Mouse (Mus musculus) kidney, postnatal 0 days (tissue): ENCODE measurements around the gene Gm6588. TPM values are rescaled to one million over a fixed set of nuclear protein-coding genes. Genes with fewer than 3 reads are reported as not detected.
"Not testable (repeated sequence)": the region's sequence is repeated elsewhere in the genome, so short reads cannot be mapped to it uniquely, and the experiment has no call there.

Source experiments
- ATAC-seq: fragments of 200-750 bp; cut with Nextera tagmentation; replicated peaks from 2 replicates; pipeline ENCODE4 v1.8.0; 2017; ENCODE audit warnings: low read depth, moderate number of reproducible peaks, moderate TSS enrichment, moderate library complexity; ENCODE audit not compliant: low FRiP score
- DNase-seq: peaks from one replicate; pipeline ENCODE4 v3.0.0-alpha.2; 2016; ENCODE audit warnings: low spot score
- H3K27ac ChIP-seq: fragments of 300-500 bp; sonication (generic); 2 replicates; pipeline ENCODE4 v1.5.1; 2014; ENCODE audit warnings: mild to moderate bottlenecking
- H3K27me3 ChIP-seq: fragments of 300-500 bp; sonication (generic); 2 replicates; pipeline ENCODE4 v1.6.1; 2014; ENCODE audit warnings: low read length, mixed read lengths; ENCODE audit not compliant: insufficient read depth
- H3K36me3 ChIP-seq: fragments of 300-500 bp; sonication (generic); 2 replicates; pipeline ENCODE4 v1.6.1; 2014; ENCODE audit warnings: low read length, mixed read lengths; ENCODE audit not compliant: insufficient read depth
- H3K4me1 ChIP-seq: fragments of 300-500 bp; sonication (generic); replicated peaks from 2 replicates; pipeline ENCODE4 v1.6.1; 2014; ENCODE audit warnings: antibody characterized with exemption, low read length, mixed read lengths; ENCODE audit not compliant: insufficient read depth
- H3K4me2 ChIP-seq: fragments of 300-500 bp; sonication (generic); 2 replicates; pipeline ENCODE4 v1.6.1; 2014; ENCODE audit warnings: mild to moderate bottlenecking, low read length, moderate library complexity, mixed read lengths
- H3K4me3 ChIP-seq: fragments of 300-500 bp; sonication (generic); replicated peaks from 2 replicates; pipeline ENCODE4 v1.5.1; 2014; ENCODE audit warnings: low read depth, low read length
- H3K9ac ChIP-seq: fragments of 300-500 bp; sonication (generic); 2 replicates; pipeline ENCODE4 v1.6.1; 2014; ENCODE audit warnings: low read depth, low read length
- H3K9me3 ChIP-seq: fragments of 300-500 bp; sonication (generic); replicated peaks from 2 replicates; pipeline ENCODE4 v1.6.1; 2016; ENCODE audit warnings: low read length, inconsistent platforms, mixed read lengths
- CTCF ChIP-seq: IDR thresholded peaks from 2 replicates; pipeline ENCODE4 v1.5.1; 2016; ENCODE audit warnings: antibody characterized with exemption, low read depth, mild to moderate bottlenecking, moderate library complexity
- WGBS: fragments of 180-500 bp; shearing (Covaris S2); extraction: QIAGEN DNeasy Blood & Tissue Kit; methylation state at CpG from one replicate; pipeline ENCODE4 v1.1.7; 2014; 5-methylcytosine and 5-hydroxymethylcytosine counted together
- polyA plus RNA-seq: library from polyadenylated mRNA; unstranded; fragments of >200 nt; fragmentation: Nextera tagmentation; extraction: Ambion mirVana; gene quantifications from 2 replicates; pipeline ENCODE4 v1.2.1, GENCODE M21; 2015

Gm6588 gene
- not detected in 2 replicates for polyA plus RNA-seq

GRCm38 (mm10) chr5:112448747-112449440, at the start of gene Gm6588:
TSS of gene Gm6588 (plus strand) at chr5:112449426.
- no peaks in the 10 kb centered on the region for H3K4me1 ChIP-seq
- no peak within 1 kb of the TSS for H3K4me3 ChIP-seq
- 69% methylated on average over 17 of the region's 18 CpGs for WGBS
- no peaks in the 10 kb centered on the region for H3K27me3 ChIP-seq
- no peak for DNase-seq
- H3K9ac ChIP-seq: no peak within 1 kb of the TSS
- no peak for ATAC-seq
- H3K4me2 ChIP-seq: no peak within 1 kb of the TSS
- H3K9me3 ChIP-seq: no peaks in the 10 kb centered on the region
- H3K36me3 ChIP-seq: no peaks in the 10 kb centered on the region
- TF ChIP-seq CTCF: no peak
- no peak within 1 kb of the TSS for H3K27ac ChIP-seq

GRCm38 (mm10) chr5:112402437-112402836, 46.8 kb upstream of the Gm6588 start:
- 44% methylated on average over 3 of the region's 3 CpGs for WGBS
- H3K4me2 ChIP-seq: no peak overlapping the region
- no peaks in the 10 kb centered on the region for H3K4me1 ChIP-seq
- DNase-seq (no peak), ATAC-seq (no peak)
- no peak overlapping the region for H3K4me3 ChIP-seq
- no peak overlapping the region for H3K27ac ChIP-seq
- no peaks in the 10 kb centered on the region for H3K9me3 ChIP-seq
- H3K36me3 ChIP-seq: no peaks in the 10 kb centered on the region
- TF ChIP-seq CTCF: no peak
- H3K27me3 ChIP-seq: no peaks in the 10 kb centered on the region
- no peak overlapping the region for H3K9ac ChIP-seq

- no peak overlapping the region for H3K9ac ChIP-seq
- no peak for DNase-seq
Observed at GRCm38 (mm10) chr5:112406017-112406416, 43.2 kb upstream of the Gm6588 start.

GRCm38 (mm10) chr5:112409274-112409673, 40.0 kb upstream of the Gm6588 start:
- H3K27me3 ChIP-seq: no peaks in the 10 kb centered on the region

More at GRCm38 (mm10) chr5:112406017-112406416, 43.2 kb upstream of the Gm6588 start:
- no peak overlapping the region for H3K4me3 ChIP-seq
- H3K27ac ChIP-seq: no peak overlapping the region
- TF ChIP-seq CTCF: no peak
- WGBS: 67% methylated on average over 3 of the region's 3 CpGs
- H3K9me3 ChIP-seq: no peaks in the 10 kb centered on the region
- no peak for ATAC-seq
- H3K36me3 ChIP-seq: no peaks in the 10 kb centered on the region
- H3K4me1 ChIP-seq: no peaks in the 10 kb centered on the region
- H3K4me2 ChIP-seq: no peak overlapping the region
- no peaks in the 10 kb centered on the region for H3K27me3 ChIP-seq

GRCm38 (mm10) chr5:112411072-112411471, 38.2 kb upstream of the Gm6588 start:
- no peak for TF ChIP-seq CTCF
- H3K27me3 ChIP-seq: no peaks in the 10 kb centered on the region

More at GRCm38 (mm10) chr5:112409274-112409673, 40.0 kb upstream of the Gm6588 start:
- DNase-seq (no peak), ATAC-seq (no peak)
- Histone ChIP-seq H3K27ac (no peak overlapping the region), H3K4me3 (no peak overlapping the region), H3K4me2 (no peak overlapping the region), H3K9me3 (no peaks in the 10 kb centered on the region), H3K9ac (no peak overlapping the region), H3K4me1 (0 out of 2 replicates have a peak, but pooled peaks cover 6% of the 10 kb centered on the region), H3K36me3 (no peaks in the 10 kb centered on the region)
- 49% methylated on average over 5 of the region's 5 CpGs for WGBS
- TF ChIP-seq CTCF: no peak

GRCm38 (mm10) chr5:112411514-112412335, 37.5 kb upstream of the Gm6588 start:
- DNase-seq: peak; percentile 59
- WGBS: 10% methylated on average over 19 of the region's 19 CpGs
- Histone ChIP-seq H3K4me1 (0 out of 2 replicates have a peak, but pooled peaks cover 6% of the 10 kb centered on the region), H3K9me3 (no peaks in the 10 kb centered on the region), H3K27me3 (no peaks in the 10 kb centered on the region), H3K4me2 (peak overlapping the region; percentile 13; the same call in 1 of the 2 replicates), H3K36me3 (no peaks in the 10 kb centered on the region), H3K4me3 (no peak overlapping the region), H3K9ac (no peak overlapping the region), H3K27ac (no peak overlapping the region)
- ATAC-seq: 0 out of 2 replicates have a peak, but pooled peaks have one; percentile 27
- no peak for TF ChIP-seq CTCF

More at GRCm38 (mm10) chr5:112411072-112411471, 38.2 kb upstream of the Gm6588 start:
- H3K9ac ChIP-seq: no peak overlapping the region
- no peak overlapping the region for H3K27ac ChIP-seq
- H3K4me1 ChIP-seq: 0 out of 2 replicates have a peak, but pooled peaks cover 6% of the 10 kb centered on the region
- ATAC-seq (no peak), DNase-seq (no peak)
- H3K4me2 ChIP-seq: no peak overlapping the region
- H3K4me3 ChIP-seq: no peak overlapping the region
- H3K9me3 ChIP-seq: no peaks in the 10 kb centered on the region
- 47% methylated on average over 11 of the region's 11 CpGs for WGBS
- H3K36me3 ChIP-seq: no peaks in the 10 kb centered on the region

GRCm38 (mm10) chr5:112412781-112413180, 36.4 kb upstream of the Gm6588 start:
- H3K27me3 ChIP-seq, H3K36me3 ChIP-seq, H3K4me1 ChIP-seq, H3K9me3 ChIP-seq, ATAC-seq, H3K27ac ChIP-seq, H3K4me2 ChIP-seq, DNase-seq, H3K9ac ChIP-seq, H3K4me3 ChIP-seq: not testable (repeated sequence)
- WGBS: 78% methylated on average over 4 of the region's 4 CpGs
